9 mouse cellular contexts compared by ENCODE assay signal in genomic region chr10:4188614-4189402, GRCm38 (mm10).
DNase-seq lines count a peak whose midpoint lies in the region; ATAC-seq lines count a peak whose summit lies in the region.
"Had no signal": no experiment of that assay in that cellular context is flagged by ENCODE, and none has a peak within 500 bp of the region (broad histone marks: within the 10 kb centered on the region; RNA-seq: fewer than 3 reads in every experiment).

No protein-coding gene starts in this region.

- no peak overlapping the region for H3K4me2 ChIP-seq in neural tube, embryonic 11.5 days (ENCODE audit: low read depth)
- H3K4me2 ChIP-seq in hindbrain, embryonic 14.5 days (replicated peaks) = no peak overlapping the region
- H3K4me2 ChIP-seq in forebrain, embryonic 16.5 days (ENCODE audit: low read length) = no peak overlapping the region
- H3K4me2 ChIP-seq: midbrain, embryonic 12.5 days had no signal

- H3K9me3 ChIP-seq in neural tube, embryonic 11.5 days (ENCODE audit: control insufficient read depth, low read length) = no peaks in the 10 kb centered on the region
- no peaks in the 10 kb centered on the region for H3K9me3 ChIP-seq in hindbrain, embryonic 14.5 days (ENCODE audit: control insufficient read depth, low read length)
- no peaks in the 10 kb centered on the region for H3K9me3 ChIP-seq in forebrain, embryonic 16.5 days (ENCODE audit: control insufficient read depth, low read length)
- H3K9me3 ChIP-seq: midbrain, embryonic 12.5 days had no signal

- WGBS in neural tube, embryonic 11.5 days = 80% methylated on average over 18 of the region's 18 CpGs
- 59% methylated on average over 18 of the region's 18 CpGs for WGBS in hindbrain, embryonic 14.5 days
- 82% methylated on average over 18 of the region's 18 CpGs for WGBS in forebrain, embryonic 16.5 days

- H3K4me1 ChIP-seq in neural tube, embryonic 11.5 days (ENCODE audit: control insufficient read depth, insufficient read depth, low read length) = no peaks in the 10 kb centered on the region
- peaks cover 21% of the 10 kb centered on the region for H3K4me1 ChIP-seq in hindbrain, embryonic 14.5 days (replicated peaks; ENCODE audit: control insufficient read depth, insufficient read depth, low read length)
- no peaks in the 10 kb centered on the region for H3K4me1 ChIP-seq in forebrain, embryonic 16.5 days (replicated peaks; ENCODE audit: control insufficient read depth, insufficient read depth, low read length)
- H3K4me1 ChIP-seq: midbrain, embryonic 12.5 days had no signal

- H3K36me3 ChIP-seq in neural tube, embryonic 11.5 days (ENCODE audit: control insufficient read depth, insufficient read depth, low read length) = no peaks in the 10 kb centered on the region
- no peaks in the 10 kb centered on the region for H3K36me3 ChIP-seq in hindbrain, embryonic 14.5 days (replicated peaks; ENCODE audit: control insufficient read depth, insufficient read depth)
- H3K36me3 ChIP-seq in forebrain, embryonic 16.5 days (ENCODE audit: control insufficient read depth, insufficient read depth) = no peaks in the 10 kb centered on the region
- H3K36me3 ChIP-seq: midbrain, embryonic 12.5 days had no signal

- H3K27ac ChIP-seq in neural tube, embryonic 11.5 days (ENCODE audit: low read depth, low read length) = no peak overlapping the region
- H3K27ac ChIP-seq in hindbrain, embryonic 14.5 days = peak overlapping the region; percentile 32
- H3K27ac ChIP-seq in forebrain, embryonic 16.5 days (ENCODE audit: low read length) = no peak overlapping the region
- H3K27ac ChIP-seq: midbrain, embryonic 12.5 days had no signal

- no peak overlapping the region for H3K9ac ChIP-seq in neural tube, embryonic 11.5 days (ENCODE audit: low read length)
- no peak overlapping the region for H3K9ac ChIP-seq in hindbrain, embryonic 14.5 days
- H3K9ac ChIP-seq in forebrain, embryonic 16.5 days (replicated peaks; ENCODE audit: low read depth, low read length) = no peak overlapping the region
- H3K9ac ChIP-seq: midbrain, embryonic 12.5 days had no signal

- H3K27me3 ChIP-seq in neural tube, embryonic 11.5 days (ENCODE audit: control insufficient read depth, insufficient read depth, low read length) = no peaks in the 10 kb centered on the region
- H3K27me3 ChIP-seq in hindbrain, embryonic 14.5 days (ENCODE audit: control insufficient read depth, insufficient read depth, low read length) = no peaks in the 10 kb centered on the region
- no peaks in the 10 kb centered on the region for H3K27me3 ChIP-seq in forebrain, embryonic 16.5 days (replicated peaks; ENCODE audit: control insufficient read depth, insufficient read depth, low read length)
- H3K27me3 ChIP-seq: midbrain, embryonic 12.5 days had no signal

- no peak overlapping the region for H3K4me3 ChIP-seq in neural tube, embryonic 11.5 days (ENCODE audit: low read depth, low read length)
- H3K4me3 ChIP-seq in hindbrain, embryonic 14.5 days (replicated peaks; ENCODE audit: low read length) = no peak overlapping the region
- H3K4me3 ChIP-seq in forebrain, embryonic 16.5 days (replicated peaks; ENCODE audit: low read length) = no peak overlapping the region
- H3K4me3 ChIP-seq: midbrain, embryonic 12.5 days had no signal

- no peak for DNase-seq in neural tube, embryonic 11.5 days (ENCODE audit: low spot score)
- DNase-seq in neural tube, embryonic 10.5 days (ENCODE audit: extremely low spot score, low spot score) = no peak
- peak; percentile 81 for DNase-seq in gastrocnemius, postnatal 10 days
- peak; percentile 45 for DNase-seq in hindbrain, embryonic 14.5 days (ENCODE audit: low spot score)
- peak; percentile 80 for DNase-seq in lung, postnatal 14 days
- peak; percentile 53 for DNase-seq in urinary bladder, postnatal 25 days (ENCODE audit: low spot score)
- no peak for DNase-seq in thymus, postnatal 4 days

- peak; percentile 53 for ATAC-seq in neural tube, embryonic 11.5 days (ENCODE audit: insufficient read depth, low FRiP score, low TSS enrichment)
- peak; percentile 51; the same call in 1 of the 2 replicates for ATAC-seq in hindbrain, embryonic 14.5 days (ENCODE audit: low FRiP score)
- ATAC-seq in forebrain, embryonic 16.5 days = no peak

Comparison
In these comparisons a context has a peak if more than half of its experiments do, and no peak if none do; other contexts are left out.
1. DNase-seq: peak in gastrocnemius, postnatal 10 days (single experiment), hindbrain, embryonic 14.5 days (single experiment), lung, postnatal 14 days (single experiment) and urinary bladder, postnatal 25 days (single experiment); none in neural tube, embryonic 11.5 days (single experiment), neural tube, embryonic 10.5 days (single experiment) and thymus, postnatal 4 days (single experiment).